Mouse (Mus musculus) v-Abl transformed pro-B cells (cell line): Measurements from ENCODE around the gene Ppox.

Experiments
- in situ Hi-C, 2 experiments: fragments of 400-800 bp; cut with MboI; formaldehyde crosslinking; loops; one replicate each; pipeline ENCODE4 v1.15.1; 2025; ENCODE audit not compliant: unreplicated experiment in 2 of 2

Ppox gene

DNA sequence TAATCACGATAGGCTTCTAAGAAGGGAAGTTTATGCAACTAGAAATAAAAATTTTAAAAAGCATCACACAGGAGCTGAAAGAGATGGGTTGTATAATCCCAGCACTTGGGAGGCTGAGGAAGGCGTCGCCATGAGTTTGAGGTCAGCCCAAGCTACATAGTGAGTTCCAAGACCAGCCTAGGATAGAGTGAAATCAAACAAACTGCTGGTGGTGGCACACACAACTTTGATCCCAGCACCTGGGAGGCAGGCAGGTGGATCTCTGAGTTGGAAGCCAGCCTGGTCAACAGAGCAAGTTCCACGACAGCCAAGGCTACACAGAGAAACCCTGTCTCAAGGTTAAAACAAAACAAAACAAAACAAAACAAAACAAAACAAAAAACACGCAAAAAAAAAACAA, 48.6 kb downstream of the Ppox start:
- in situ Hi-C loops = loop anchor here (25.0 kb wide), 2 partner anchors 220 to 595 kb away; partner anchors contain the start of genes Fcgr4 (in 1 of the 2) and Olfml2b (in 1 of the 2)

DNA sequence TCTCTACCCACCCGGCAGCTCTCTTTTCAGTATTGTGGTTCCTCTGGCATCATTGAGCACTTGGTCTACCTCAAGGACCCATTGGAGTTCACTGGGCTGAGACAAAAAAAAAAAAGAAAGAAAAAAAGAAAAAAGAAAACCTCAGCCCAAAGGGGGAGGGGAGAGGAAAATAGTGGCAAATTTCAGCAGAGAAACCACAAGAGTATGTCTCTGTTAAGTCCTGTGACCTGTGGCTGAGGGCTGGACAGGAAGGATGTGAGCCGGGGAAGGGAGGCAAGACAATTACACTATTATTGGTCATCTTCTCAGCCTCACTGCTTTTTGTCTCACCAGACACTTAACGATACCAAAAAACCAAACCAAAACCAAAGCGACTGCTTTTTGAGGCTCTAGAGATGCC, 49.1 kb downstream of the Ppox start:
- in situ Hi-C loops = loop anchor here (25.0 kb wide), 2 partner anchors 220 to 595 kb away; partner anchors contain the start of genes Fcgr4 (in 1 of the 2) and Olfml2b (in 1 of the 2)

DNA sequence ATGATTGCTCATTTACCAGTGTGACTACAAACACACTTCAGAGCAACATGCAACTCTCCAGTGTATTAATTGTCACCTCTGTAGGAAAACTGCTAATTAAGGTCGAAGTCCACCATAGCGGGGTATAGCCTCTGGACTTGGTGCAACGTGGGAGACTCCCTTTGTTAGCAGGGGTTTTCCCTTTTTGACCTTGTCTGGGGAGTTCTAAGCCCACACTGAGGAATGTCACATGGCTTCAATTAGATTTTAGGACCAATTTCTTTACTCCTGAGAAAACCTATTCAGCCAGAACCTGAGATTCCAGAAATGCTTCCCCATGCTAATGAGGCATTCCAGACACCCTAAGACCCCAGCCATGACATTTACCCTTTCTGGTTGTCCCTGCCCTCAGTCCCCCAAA, 50.8 kb downstream of the Ppox start:
- in situ Hi-C loops = loop anchor here (25.0 kb wide), 2 partner anchors 218 to 593 kb away; partner anchors contain the start of genes Fcgr4 (in 1 of the 2) and Olfml2b (in 1 of the 2)

DNA sequence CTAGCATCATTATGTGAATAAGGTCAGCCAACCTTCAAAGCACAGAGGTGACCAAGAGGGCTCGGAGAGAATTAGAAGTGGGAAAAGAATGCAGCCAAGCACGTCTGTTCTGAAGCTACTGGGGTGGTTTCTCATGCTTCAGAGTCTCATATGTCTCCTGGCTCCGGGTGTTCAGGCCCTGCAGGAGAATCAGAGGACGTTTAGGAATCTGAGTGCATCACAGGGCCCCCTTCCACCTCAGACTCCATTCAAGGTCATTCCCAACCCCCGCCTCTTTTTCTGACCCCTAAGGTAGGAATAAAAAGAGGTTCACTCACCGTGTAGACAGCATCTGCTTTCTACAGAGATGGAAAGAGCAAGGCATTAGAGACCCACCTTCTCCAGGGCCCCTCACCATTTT, 51.2 kb downstream of the Ppox start:
- in situ Hi-C loops = loop anchor here (10.0 to 25.0 kb wide), 3 partner anchors 217 to 592 kb away; partner anchors contain the start of genes Fcgr4 (in 1 of the 2) and Olfml2b (in 1 of the 2)

DNA sequence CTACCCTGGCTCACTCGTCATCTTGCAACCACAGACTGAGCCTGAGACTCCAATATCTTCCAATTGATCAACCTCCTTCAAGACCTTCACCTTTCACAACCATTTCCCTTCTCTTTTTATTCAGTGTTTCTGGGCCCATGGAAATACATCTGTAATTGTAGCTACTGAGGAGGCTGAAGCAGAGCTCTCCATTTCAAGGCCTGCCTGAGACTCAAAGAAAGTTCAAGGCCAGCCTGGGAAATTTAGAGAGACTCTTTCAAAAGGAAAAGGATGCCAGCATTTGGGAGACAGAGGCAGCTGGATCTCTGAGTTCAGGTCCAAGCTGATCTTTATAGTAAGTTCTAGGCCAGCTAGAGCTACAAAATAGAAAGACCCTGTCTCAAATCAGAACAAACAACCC, 53.1 kb downstream of the Ppox start:
- in situ Hi-C loops = loop anchor here (10.0 to 25.0 kb wide), 3 partner anchors 216 to 591 kb away; partner anchors contain the start of genes Fcgr4 (in 1 of the 2) and Olfml2b (in 1 of the 2)

DNA sequence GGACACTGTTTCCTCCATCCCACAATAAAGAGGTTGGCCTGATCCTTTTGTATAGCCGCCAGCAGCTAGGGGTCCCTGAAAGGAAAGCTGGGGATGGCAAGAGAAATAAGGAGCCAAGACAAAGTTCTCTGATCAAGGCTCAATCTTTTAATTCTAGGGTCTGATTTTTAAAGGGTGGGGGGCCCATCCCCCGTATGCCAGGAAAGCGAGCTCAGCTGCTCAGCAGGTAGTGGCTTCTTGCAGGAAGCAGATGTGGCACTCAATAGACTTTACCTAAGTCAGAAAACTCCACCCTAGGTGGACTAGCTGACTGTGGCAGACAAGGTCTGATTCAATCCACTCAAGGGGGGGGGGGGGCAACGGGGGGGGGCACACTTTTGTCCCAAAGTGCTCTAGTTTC, 54.2 kb downstream of the Ppox start:
- in situ Hi-C loops = loop anchor here (10.0 to 25.0 kb wide), 3 partner anchors 214 to 589 kb away; partner anchors contain the start of genes Fcgr4 (in 1 of the 2) and Olfml2b (in 1 of the 2)
